Mouse (Mus musculus): ENCODE results near the gene Prkn.

The Prkn gene

GRCm38 (mm10) chr17:10987040-10987439 is 146.9 kb downstream of the Prkn start:
- no peak for DNase-seq (ENCODE audit: extremely low read depth, low read depth)

GRCm38 (mm10) chr17:10997291-10997690 is 157.1 kb downstream of the Prkn start:
- no peak for DNase-seq (ENCODE audit: extremely low read depth, low read depth)

- no peak for DNase-seq (ENCODE audit: extremely low read depth, low read depth)
Observed at GRCm38 (mm10) chr17:11023371-11023770, 183.2 kb downstream of the Prkn start.

DNA sequence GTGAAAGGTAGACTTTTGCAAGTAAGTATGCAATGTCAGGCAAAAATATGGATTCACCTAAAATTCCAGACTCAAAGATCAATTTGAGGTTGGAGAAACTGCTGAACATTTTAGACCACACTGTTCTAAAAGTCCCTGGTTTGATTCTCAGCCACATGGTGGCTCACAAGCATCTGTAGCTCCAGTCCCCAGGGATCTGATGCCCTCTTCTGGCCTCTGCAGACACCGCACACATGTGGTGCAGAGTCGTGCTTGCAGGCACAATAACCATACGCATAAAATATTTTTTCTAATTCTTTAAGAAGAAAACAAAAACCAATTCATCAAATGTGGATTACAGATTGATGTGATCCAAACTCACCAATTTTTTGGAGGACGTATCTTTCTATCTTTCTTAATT is 189.2 kb downstream of the Prkn start:
- DNase-seq (ENCODE audit: extremely low read depth, low read depth), result peak; percentile 6

- no peak for DNase-seq (ENCODE audit: extremely low read depth, low read depth)
Observed at GRCm38 (mm10) chr17:11030936-11031335, 190.8 kb downstream of the Prkn start.

GRCm38 (mm10) chr17:11032366-11032765 is 192.2 kb downstream of the Prkn start:
- DNase-seq (ENCODE audit: extremely low read depth, low read depth), result no peak

DNA sequence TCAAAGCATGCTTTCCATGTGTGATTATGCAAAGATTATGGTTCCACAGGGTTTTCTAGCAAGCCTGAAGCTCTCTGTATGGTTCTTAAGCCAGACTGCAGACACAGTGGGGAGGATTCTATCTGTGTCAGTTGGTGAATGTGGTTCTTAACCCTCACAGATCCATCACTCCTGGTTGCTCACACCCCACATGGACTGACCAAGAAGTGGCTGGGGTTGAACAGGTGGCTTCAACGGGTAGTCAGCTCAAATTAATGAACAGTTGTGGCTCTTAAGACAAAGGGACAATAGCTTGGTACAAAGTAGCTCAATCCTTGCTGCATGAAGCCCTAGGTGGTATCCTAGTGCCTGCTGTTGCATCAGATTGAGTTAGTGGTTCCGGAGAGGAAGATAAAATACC is 193.4 kb downstream of the Prkn start:
- no peak for DNase-seq (ENCODE audit: extremely low read depth, low read depth)

DNA sequence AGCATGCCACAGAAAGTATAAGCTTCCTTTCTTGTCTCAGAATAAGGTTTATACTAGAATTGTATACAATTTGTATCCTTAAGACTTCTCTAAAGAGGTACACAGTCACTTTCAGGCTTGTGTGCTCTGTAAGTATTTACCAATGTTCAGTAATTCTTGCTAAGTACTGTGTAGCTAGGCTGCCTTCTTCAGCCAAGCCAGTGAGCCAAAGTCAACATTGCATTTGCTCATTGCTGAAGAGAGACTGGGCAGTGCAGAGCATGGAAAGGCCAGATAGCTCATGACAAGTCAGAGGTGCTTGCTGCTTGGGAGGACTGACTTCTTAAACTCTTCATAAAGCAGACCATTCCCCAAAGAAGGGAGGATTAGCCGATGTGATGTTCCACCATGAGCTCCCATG is 198.1 kb downstream of the Prkn start:
- no peak for DNase-seq (ENCODE audit: extremely low read depth, low read depth)

- no peak for DNase-seq (ENCODE audit: extremely low read depth, low read depth)
Observed at GRCm38 (mm10) chr17:11058986-11059385, 218.8 kb downstream of the Prkn start.

DNA sequence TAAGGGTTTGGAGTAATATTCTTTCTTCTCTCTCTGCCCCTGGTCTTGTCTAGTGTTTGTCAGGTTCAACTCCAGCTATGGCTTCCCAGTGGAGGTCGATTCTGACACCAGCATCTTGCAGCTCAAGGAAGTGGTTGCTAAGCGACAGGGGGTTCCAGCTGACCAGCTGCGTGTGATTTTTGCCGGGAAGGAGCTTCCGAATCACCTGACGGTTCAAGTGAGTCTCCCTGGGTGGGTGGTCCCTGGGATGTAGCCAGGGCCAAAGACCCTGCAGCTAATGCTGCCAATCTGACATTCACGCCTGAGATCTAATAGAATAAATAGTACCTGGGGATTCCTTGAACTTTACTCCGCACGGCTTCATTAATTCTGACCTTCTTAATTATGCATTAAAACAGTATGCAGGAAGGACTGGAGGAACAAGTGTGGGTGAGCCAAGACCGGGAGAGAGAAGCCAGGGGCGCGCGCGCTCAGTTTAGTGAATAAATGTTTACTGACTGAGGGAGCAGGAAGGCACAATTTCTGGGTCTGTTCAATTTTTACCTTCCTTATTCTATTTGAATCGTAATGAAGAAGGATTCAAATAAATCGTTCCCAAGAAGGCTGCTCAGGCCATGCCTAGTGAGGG is 227.0 kb downstream of the Prkn start:
- DNase-seq (ENCODE audit: extremely low read depth, low read depth), result no peak

- no peak for DNase-seq (ENCODE audit: extremely low read depth, low read depth)
Observed at GRCm38 (mm10) chr17:11067704-11068475, 227.7 kb downstream of the Prkn start.

DNA sequence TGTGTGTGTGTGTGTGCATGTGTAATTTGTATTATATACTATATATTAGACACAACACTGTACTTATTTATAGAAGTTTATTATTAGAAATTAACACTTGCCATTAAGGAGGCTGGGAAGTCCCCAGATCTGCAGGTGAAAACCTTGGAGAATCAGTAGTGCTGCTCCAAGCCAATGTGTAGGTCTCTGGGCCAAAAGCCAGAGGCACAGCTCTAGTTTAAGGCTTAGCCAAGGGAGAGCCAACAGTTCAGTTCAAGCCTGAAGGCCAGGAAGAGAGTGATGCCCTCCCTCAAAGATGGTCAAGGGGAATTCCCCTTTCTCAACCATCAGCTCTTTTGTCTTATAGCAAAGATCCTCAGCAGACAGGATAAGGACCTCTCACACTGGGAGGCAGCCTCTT is 230.8 kb downstream of the Prkn start:
- DNase-seq (ENCODE audit: extremely low read depth, low read depth), result no peak

DNA sequence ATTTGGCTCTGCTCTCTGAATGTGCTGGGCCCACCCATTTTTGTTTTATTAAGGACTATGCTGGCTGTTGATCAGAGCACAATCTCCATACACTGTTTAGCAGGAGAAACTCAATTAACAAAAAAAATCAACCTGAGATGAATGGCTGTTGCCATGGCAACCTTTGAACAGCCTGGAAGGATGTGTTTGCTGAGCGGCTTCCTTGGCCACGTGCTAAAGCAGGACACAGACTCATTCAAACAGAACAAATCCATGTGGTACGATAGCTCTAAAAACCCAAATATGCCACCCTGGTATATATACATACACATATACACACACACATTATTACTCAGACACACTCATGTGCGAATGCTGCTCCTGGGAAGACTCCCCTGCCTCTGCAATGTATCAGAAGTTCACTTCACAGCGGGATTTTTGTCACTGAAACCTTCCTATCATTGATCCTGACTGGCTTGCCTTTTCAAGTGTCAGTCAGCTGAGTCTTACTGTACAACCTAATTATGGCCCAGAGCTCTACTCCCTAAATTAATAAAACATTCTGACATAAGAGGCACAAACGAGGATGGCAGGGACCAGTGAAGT is 236.2 kb downstream of the Prkn start:
- no peak for DNase-seq (ENCODE audit: extremely low read depth, low read depth)

- no peak for DNase-seq (ENCODE audit: extremely low read depth, low read depth)
Observed at GRCm38 (mm10) chr17:11086492-11086891, 246.3 kb downstream of the Prkn start.

- no peak for DNase-seq (ENCODE audit: extremely low read depth, low read depth)
Observed at GRCm38 (mm10) chr17:11087088-11087487, 246.9 kb downstream of the Prkn start.

DNA sequence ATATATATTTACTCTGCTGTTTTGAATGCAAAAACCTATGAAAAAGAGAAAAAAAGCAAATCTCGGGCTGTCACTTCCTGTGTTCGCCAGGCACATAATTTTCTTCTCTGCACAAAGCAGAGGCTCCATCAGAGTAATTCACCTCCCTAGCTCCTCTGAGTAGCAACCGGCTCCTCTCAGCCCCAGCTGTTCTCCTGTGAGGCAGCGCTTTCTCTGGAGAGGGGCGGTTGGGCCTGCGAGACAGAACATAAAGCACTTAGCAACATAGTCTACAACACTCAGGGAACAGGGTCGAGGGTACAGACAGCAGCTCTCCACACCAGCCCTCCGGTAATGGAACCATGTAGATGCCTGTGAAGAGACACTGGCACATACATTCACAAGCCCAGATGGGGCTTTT is 247.6 kb downstream of the Prkn start:
- DNase-seq (ENCODE audit: extremely low read depth, low read depth), result no peak

- no peak for DNase-seq (ENCODE audit: extremely low read depth, low read depth)
Observed at GRCm38 (mm10) chr17:11089361-11089760, 249.2 kb downstream of the Prkn start.

- DNase-seq (ENCODE audit: extremely low read depth, low read depth), result no peak
Observed at GRCm38 (mm10) chr17:11092900-11093299, 252.7 kb downstream of the Prkn start.

DNA sequence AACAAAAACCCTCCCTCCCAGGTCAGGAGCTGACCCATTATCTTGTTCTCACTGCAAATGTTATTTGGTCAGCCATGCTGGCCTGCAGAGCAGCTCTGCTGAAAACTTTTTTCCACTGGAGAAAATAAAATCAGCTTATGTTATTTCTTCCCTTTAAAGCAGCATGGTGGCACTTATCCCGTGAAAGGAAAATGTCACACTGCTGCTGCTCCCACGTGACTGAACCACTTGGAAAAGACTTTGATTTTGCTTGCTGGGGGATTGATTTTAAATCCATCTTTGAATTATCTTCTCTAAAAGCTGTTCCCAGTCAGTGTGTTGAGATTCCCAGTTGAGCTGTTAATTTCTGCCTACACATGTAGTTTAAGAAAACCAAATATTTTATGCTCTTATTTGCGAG is 253.1 kb downstream of the Prkn start:
- DNase-seq (ENCODE audit: extremely low read depth, low read depth), result no peak

- DNase-seq (ENCODE audit: extremely low read depth, low read depth), result no peak
Observed at GRCm38 (mm10) chr17:11107007-11107406, 266.8 kb downstream of the Prkn start.

DNA sequence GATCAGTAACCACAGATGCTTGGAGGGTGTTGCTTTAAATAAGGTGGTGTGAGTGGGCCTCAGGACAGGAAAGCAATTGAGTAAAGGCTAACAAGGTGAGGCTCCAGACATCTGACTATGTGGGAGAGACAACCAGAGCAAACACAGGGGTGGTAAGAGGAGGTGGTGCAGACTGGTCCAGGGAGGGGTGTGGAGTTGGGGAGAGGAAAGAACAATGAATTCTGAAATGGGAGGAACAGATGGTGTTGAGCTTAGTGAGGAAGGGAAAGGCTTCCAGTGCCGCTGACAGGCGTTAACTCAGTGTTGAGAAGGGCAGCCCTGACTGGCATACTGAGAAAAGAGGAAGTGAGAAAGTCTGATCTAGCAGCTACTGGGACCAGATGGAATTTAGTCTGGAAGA is 267.7 kb downstream of the Prkn start:
- no peak for DNase-seq (ENCODE audit: extremely low read depth, low read depth)

GRCm38 (mm10) chr17:11117508-11117907 is 277.3 kb downstream of the Prkn start:
- DNase-seq (ENCODE audit: extremely low read depth, low read depth), result no peak

- DNase-seq (ENCODE audit: extremely low read depth, low read depth), result no peak
Observed at GRCm38 (mm10) chr17:11124048-11124447, 283.9 kb downstream of the Prkn start.
